Mouse (Mus musculus) mesoderm, embryonic 11.5 days (tissue): ENCODE data around the gene Prmt9.

Experiments
- DNase-seq: peaks from one replicate; pipeline ENCODE4 v3.0.0-alpha.2; 2012; ENCODE audit warnings: low read depth, low spot score

Gene Prmt9

DNA sequence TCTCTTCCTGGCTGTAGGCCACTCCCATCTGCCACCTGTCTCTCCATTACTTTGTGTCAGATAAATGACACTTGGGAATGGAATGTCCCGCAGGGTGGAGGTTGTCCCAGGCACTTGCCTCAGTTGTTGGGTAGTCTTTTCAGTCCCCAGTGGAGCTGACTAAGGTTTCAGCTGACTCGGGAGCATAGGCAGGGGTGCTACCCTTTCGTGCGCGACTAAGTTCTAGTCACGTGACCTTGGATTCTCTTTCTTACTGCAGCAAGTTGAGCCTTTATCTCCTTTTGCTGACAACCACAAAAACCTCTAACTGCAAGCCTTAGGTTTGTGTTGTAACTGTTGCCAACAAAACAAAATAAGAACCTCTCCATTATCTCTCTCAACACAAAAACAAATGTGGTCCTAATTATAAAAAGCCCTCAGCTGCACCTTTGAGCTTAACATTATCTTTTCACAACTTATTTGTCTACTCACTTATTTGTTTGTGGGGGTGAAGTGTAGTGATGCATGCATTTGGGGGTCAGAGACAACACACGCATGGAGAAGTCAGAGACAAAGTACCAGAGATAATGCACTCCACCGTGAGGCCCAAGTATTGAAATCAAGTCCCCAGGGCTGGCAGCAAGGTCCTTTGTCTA is 14.7 kb upstream of the Prmt9 start:
- DNase-seq: no peak

DNA sequence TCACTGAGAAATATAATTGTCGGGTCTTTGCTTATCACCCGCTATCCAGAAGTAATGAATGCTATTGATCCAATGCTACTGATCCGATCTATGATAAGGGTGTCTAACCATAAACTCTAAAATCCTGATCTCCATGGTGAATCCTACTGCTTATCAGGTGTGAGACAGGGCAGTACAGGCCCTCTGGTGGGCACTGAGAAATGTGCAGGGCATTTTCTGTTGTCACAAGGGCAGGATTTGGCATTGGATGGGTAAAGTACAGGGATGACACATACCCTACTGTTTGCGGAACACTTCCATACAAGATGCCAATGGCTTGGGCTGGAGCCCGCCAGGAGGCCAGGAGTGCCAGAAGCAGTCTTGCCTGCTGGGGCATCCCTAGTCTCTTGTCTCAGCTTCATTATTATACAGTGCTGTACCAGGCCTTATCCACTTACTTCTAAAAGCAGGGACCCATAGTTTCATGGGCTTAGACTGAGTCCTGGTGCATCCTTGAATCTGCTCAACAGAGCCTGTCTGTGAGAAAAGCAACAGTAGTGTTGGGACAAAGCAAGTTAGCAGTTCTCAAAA is 14.1 kb upstream of the Prmt9 start:
- no peak for DNase-seq

DNA sequence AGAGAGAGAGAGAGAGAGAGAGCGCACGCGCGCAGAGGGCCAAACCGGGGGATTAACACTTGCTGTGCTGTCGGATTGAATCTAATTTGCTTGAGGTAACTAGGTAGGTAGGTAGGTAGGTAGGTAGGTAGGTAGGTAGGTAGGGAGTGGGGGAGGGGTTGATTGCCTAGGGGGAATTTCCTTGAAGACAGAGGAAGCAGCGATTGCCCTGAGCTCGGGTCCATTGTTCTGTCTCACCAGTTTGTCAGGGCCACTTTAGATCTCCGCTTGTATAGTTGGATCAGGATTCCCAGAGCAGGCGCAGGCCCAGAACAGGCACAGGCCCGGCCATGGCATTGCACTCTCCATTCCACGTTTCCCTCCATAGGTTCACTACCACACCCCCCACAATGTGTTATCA is 12.4 kb upstream of the Prmt9 start:
- no peak for DNase-seq

DNA sequence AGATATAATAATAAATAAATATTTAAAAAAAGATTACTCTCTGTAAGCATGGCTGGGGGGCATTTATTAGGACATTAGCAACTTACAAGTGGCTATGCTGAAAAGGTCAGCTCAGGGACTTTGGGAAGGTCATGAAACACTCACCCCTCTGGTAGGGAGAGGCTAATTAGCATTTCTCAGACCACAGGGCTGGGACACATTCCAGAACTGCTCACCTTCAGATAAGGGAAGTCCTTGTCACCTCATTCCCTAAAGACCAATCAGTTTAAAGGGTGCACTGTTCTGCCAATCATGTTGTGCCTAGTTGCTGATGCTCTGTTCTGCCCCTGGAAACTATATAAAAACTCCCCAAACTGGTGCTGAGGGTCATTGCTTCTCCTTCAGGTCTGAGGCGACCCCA is 10.9 kb upstream of the Prmt9 start:
- DNase-seq: no peak

DNA sequence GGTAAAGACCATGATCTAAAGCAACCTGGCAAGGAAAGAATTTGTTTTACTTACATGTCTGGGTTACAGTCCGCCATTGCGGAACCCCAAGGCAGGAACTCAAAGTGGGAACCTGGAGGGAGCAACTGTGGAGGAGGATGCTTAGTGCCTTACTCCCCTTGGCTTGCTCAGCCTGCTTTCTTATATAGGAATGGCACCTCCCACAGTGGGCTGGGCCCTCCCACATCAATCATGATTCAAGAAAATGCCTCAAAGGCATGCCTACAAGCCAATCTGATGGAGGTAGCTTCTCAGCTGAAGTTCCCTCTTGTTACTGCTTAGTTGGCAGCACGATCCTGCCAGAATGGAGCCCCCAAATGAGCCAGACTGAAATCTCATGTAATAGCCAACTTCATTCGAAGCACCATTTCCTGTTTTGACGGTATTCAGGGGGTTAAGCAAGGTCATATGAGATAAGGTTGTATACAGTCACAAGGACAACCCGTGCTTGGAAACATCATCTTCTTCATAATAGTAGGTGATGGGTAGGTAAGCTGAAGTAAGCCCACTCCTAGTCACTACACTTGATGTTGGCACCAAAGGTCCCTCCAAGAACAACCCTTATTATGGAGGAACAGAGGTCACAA is 5.9 kb upstream of the Prmt9 start:
- no peak for DNase-seq

GRCm38 (mm10) chr8:77544428-77544827 is 4.8 kb upstream of the Prmt9 start:
- no peak for DNase-seq

DNA sequence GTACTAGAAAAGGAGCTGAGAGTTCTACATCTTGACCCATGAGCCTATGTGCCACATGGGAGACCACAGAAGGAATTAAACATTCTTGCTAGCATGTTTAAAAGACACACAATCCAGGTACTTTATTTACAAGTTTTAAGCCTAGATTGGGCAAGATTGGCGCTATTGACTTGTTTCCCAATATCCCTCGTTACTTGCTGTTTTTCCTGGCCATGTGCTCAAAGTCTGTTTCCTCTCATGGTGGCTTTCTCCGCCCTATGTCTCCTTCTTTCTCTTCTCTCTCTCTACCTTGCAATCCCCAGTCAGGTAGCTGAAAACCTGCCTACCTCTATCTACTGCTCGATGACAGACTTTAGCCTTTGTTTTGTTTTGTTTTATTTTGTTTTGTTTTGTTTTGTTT is 3.6 kb upstream of the Prmt9 start:
- no peak for DNase-seq

- DNase-seq: peak; percentile 28
Measured at GRCm38 (mm10) chr8:77549881-77550580, 834 bp downstream of the Prmt9 start.

DNA sequence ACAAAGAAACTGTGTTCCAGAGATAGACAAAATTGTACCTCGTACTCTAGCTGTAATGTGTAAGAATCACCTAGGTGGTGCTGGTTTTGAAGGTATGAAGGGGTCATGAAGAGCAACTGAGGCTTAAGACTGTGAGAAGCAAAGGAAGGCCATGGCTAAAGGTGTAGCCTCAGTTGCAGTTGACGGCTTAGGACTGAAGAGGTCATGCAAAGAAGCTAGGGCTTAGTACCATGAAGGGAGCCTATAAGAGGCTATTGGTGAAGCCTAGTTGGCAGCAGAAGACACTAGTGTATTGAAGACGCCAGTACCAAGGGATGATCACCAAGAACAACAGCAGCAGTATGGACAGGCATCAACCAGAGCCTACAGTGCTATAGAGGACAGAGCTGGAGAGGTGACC is 3.3 kb downstream of the Prmt9 start:
- DNase-seq: no peak

GRCm38 (mm10) chr8:77561441-77561840 is 12.2 kb downstream of the Prmt9 start:
- no peak for DNase-seq

DNA sequence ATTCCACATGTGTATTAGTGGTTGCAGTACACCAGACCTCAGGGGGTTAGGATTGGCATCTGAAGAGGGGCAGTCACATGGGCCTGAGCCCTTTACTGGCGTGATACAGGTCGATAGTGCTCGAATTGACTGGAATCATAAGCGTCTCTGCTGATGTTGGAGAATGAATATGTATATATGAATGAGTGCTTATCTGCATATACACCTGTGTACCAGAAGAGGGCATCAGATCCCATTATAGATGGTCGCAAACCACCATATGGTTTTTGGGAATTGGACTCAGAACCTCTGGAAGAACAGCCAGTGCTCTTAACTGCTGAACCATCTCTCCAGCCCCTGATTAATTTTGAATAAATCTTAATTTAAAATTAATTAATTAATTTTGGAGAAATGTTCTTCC is 25.0 kb downstream of the Prmt9 start:
- DNase-seq: no peak

- DNase-seq: no peak
Measured at GRCm38 (mm10) chr8:77577674-77578073, 28.5 kb downstream of the Prmt9 start.

- DNase-seq: no peak
Measured at GRCm38 (mm10) chr8:77584174-77584573, 35.0 kb downstream of the Prmt9 start.

- DNase-seq: no peak
Measured at GRCm38 (mm10) chr8:77609621-77610020, 60.4 kb downstream of the Prmt9 start.

- DNase-seq: peak; percentile 98
Measured at GRCm38 (mm10) chr8:77610374-77610969, 61.3 kb downstream of the Prmt9 start, which contains the start of gene Tmem184c. TSS of gene Tmem184c (minus strand) at chr8:77610698.

DNA sequence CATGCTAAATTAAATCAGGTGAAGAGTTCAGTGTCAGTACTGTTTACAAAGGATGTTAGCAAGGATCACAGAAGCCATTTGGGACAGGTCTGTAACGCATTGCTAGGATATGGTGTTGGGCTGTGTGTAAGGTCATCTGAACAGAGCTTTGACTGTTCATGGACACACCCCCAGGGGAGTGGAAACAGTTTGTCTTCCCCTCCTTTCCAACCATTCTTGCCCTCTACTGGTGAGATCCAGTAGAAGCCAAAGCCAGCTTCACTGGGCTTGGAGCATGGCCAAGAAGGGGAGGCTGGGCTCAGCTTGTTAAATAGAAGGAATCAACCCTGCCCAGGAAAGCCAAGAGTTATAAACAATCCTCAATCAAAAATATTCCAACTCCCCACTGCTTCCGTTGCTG is 68.7 kb downstream of the Prmt9 start:
- DNase-seq: peak; percentile 36

GRCm38 (mm10) chr8:77623677-77624209 is 74.5 kb downstream of the Prmt9 start:
- no peak for DNase-seq

GRCm38 (mm10) chr8:77629858-77630537 is 80.8 kb downstream of the Prmt9 start:
- peak; percentile 88 for DNase-seq

GRCm38 (mm10) chr8:77630691-77631090 is 81.5 kb downstream of the Prmt9 start:
- DNase-seq: peak; percentile 30
